Mouse (Mus musculus) olfactory bulb, adult 2 months (tissue): Measurements from ENCODE around the gene Fryl. TPM values are rescaled to one million over a fixed set of nuclear protein-coding genes. Genes with fewer than 3 reads are reported as not detected.

ENCODE experiments used
- H3K27ac ChIP-seq: fragments of 200-500 bp; 2 replicates; pipeline ENCODE4 v1.5.1; 2012; ENCODE audit warnings: low read depth, low read length; ENCODE audit not compliant: insufficient read depth
- H3K4me1 ChIP-seq: fragments of 200-500 bp; 2 replicates; pipeline ENCODE4 v1.6.1; 2012; ENCODE audit warnings: low read length; ENCODE audit not compliant: control insufficient read depth, insufficient read depth
- H3K4me3 ChIP-seq: fragments of 200-500 bp; 2 replicates; pipeline ENCODE4 v1.5.1; 2012; ENCODE audit warnings: mild to moderate bottlenecking, low read depth, low read length, moderate library complexity; ENCODE audit not compliant: insufficient read depth
- CTCF ChIP-seq: fragments of 200-500 bp; IDR thresholded peaks from 2 replicates; pipeline ENCODE4 v1.5.1; 2012; ENCODE audit warnings: low read depth, mild to moderate bottlenecking, low read length, moderate library complexity; ENCODE audit not compliant: insufficient read depth
- POLR2A ChIP-seq: fragments of 200-500 bp; IDR thresholded peaks from 2 replicates; pipeline ENCODE4 v1.6.1; 2012; ENCODE audit warnings: mild to moderate bottlenecking, low read depth, low read length, moderate library complexity; ENCODE audit not compliant: insufficient read depth
- WGBS: fragments of 180-500 bp; shearing (Covaris S2); methylation state at CpG from one replicate; pipeline ENCODE4 v1.1.7; 2018; 5-methylcytosine and 5-hydroxymethylcytosine counted together
- polyA plus RNA-seq: library from polyadenylated mRNA; stranded (reverse); fragments of >200 nt; gene quantifications from 2 replicates; pipeline ENCODE4 v1.2.4, GENCODE M21; 2012; ENCODE audit warnings: low replicate concordance; ENCODE audit not compliant: missing spikeins, insufficient read depth, insufficient read length

The Fryl gene
- polyA plus RNA-seq, 1 experiment, result not detected

DNA sequence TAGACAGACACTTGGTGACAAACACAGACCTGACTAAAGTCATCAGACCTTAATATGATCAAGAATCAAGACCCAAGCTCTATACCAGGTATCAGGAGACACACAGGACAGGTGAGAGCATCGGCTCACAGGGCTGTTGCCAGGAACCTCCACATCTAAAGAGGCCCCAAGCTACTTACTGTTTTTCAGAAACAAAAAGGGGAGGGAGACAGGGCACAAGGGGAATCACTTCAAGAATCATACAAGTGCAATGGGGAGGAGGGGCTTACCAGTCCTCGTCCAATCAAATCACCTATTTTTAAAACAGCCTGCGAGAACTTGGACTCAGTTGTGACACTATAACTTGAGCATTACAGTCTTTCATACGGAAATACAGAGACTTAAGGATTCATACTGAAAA, 38.4 kb downstream of the Fryl start:
- H3K4me1 ChIP-seq, result peaks cover 3% of the 10 kb centered on the region
- TF ChIP-seq CTCF (no peak), POLR2A (no peak)
- H3K4me3 ChIP-seq, result no peak overlapping the region
- 77% methylated on average over 4 of the region's 4 CpGs for WGBS
- H3K27ac ChIP-seq, result no peak overlapping the region

GRCm38 (mm10) chr5:73217116-73217515, 39.3 kb downstream of the Fryl start:
- Histone ChIP-seq H3K4me3 (no peak overlapping the region), H3K4me1 (no peaks in the 10 kb centered on the region), H3K27ac (no peak overlapping the region)
- WGBS, result 97% methylated on average over 1 of the region's 1 CpGs
- no peak for TF ChIP-seq CTCF

GRCm38 (mm10) chr5:73216014-73216413, 40.4 kb downstream of the Fryl start:
- H3K27ac ChIP-seq, result no peak overlapping the region
- H3K4me3 ChIP-seq, result no peak overlapping the region
- H3K4me1 ChIP-seq, result no peaks in the 10 kb centered on the region
- TF ChIP-seq POLR2A (no peak), CTCF (no peak)
- 91% methylated on average over 9 of the region's 9 CpGs for WGBS

DNA sequence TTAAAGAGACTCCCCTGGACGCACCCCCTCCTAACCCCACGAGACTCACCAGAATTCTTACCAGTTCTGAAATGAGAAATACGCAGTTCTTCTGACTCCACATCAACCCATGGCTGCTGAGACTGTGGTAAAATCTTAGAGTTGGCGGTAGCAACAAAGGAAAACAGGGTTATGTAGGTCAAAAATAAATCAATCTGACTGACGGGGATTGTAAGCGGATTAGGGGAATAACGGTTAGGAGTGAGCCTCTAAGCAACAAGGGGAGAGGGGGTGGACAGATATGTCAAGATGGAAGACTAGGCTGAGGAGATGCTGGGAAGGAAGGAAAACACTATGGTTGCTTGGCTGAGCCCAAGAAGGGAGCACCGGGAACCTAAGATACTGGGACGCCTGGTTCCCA, 44.0 kb downstream of the Fryl start:
- H3K4me1 ChIP-seq, result peaks cover 14% of the 10 kb centered on the region
- no peak overlapping the region for H3K27ac ChIP-seq
- TF ChIP-seq POLR2A, result no peak
- TF ChIP-seq CTCF, result no peak
- H3K4me3 ChIP-seq, result no peak overlapping the region
- WGBS, result 86% methylated on average over 9 of the region's 9 CpGs

GRCm38 (mm10) chr5:73211961-73212360, 44.5 kb downstream of the Fryl start:
- 94% methylated on average over 15 of the region's 15 CpGs for WGBS
- TF ChIP-seq POLR2A (no peak), CTCF (no peak)
- peaks cover 14% of the 10 kb centered on the region for H3K4me1 ChIP-seq
- H3K4me3 ChIP-seq, result no peak overlapping the region
- H3K27ac ChIP-seq, result no peak overlapping the region

DNA sequence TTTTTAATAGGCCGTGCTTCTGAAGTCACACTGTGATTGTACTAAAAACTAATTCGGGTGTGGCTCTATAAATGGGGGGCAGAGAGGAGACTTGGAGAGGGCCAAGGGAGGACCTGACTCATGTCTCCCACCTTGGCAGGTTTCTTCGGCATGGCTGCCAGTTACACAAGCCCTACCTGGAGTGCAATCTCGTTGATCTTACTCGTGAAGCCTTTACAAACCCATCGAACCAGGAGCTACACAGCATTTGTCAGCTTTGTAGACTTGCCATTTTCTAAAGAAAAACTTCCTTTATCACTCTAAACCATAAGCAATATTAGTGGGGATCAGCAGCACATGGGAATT, 45.5 kb downstream of the Fryl start:
- peaks cover 16% of the 10 kb centered on the region for H3K4me1 ChIP-seq
- WGBS, result 82% methylated on average over 6 of the region's 6 CpGs
- no peak overlapping the region for H3K4me3 ChIP-seq
- H3K27ac ChIP-seq, result no peak overlapping the region
- no peak for TF ChIP-seq POLR2A
- TF ChIP-seq CTCF, result no peak

DNA sequence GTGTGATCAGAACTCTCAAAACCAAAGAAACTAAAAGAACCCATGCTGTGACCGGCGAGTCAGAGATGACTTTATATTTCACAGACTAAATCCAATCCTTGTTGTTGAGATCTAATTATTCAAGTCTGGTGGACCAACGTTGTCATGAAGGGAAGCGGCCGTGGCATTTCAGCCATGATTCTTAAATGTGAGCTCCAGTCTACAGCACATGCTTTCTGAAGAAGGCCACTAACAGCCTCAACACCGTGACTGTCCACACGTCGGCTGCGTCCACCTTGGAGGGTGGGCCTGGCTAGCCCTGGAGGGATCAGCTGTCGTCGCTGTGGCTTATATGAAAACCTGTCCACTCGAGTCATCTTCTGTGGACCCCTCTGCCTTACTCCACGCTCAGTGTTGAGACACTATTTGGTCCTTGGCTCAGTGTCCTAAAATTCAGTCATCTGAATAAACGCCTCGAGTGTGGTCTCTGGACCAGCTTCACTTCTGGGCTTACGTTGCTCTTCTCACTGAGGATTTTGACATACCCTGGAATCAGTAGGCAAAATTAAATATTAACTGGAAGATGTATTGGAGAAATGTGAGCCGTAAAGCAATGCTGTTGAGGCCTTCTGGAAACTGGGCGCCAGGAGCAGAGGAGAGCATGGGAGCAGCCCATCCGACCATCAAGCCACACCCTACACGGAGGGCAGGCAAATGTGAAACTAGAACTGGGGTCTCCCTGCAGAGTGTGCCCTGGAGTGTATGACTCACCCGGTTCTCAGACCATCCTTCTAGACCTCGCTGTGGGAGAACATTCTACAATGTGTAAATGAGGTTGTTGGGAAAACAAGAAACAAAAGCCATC, 46.1 kb downstream of the Fryl start:
- Histone ChIP-seq H3K27ac (no peak overlapping the region), H3K4me1 (peaks cover 16% of the 10 kb centered on the region), H3K4me3 (no peak overlapping the region)
- WGBS, result 80% methylated on average over 22 of the region's 22 CpGs
- TF ChIP-seq CTCF, result no peak
- TF ChIP-seq POLR2A, result no peak

- TF ChIP-seq POLR2A, result no peak
- no peak for TF ChIP-seq CTCF
- 30% methylated on average over 20 of the region's 20 CpGs for WGBS
- peaks cover 16% of the 10 kb centered on the region for H3K4me1 ChIP-seq
- H3K4me3 ChIP-seq, result no peak overlapping the region
- H3K27ac ChIP-seq, result 0 out of 2 replicates have a peak overlapping the region, but pooled peaks have one; percentile 3
Measured at GRCm38 (mm10) chr5:73209201-73210096, 47.0 kb downstream of the Fryl start.

- Histone ChIP-seq H3K27ac (0 out of 2 replicates have a peak overlapping the region, but pooled peaks have one; percentile 3), H3K4me1 (peaks cover 16% of the 10 kb centered on the region), H3K4me3 (no peak overlapping the region)
- 70% methylated on average over 6 of the region's 6 CpGs for WGBS
- TF ChIP-seq POLR2A (no peak), CTCF (no peak)
Measured at GRCm38 (mm10) chr5:73208645-73209044, 47.8 kb downstream of the Fryl start.
